Mouse (Mus musculus): ENCODE data around the gene Ccl27a. TPM values are rescaled to one million over a fixed set of nuclear protein-coding genes. Genes with fewer than 3 reads are reported as not detected.

Gene Ccl27a
- 8.4 to 14.2 TPM (median 11.9 TPM) in 4 replicates for total RNA-seq (2023; ENCODE audit: inconsistent age)

DNA sequence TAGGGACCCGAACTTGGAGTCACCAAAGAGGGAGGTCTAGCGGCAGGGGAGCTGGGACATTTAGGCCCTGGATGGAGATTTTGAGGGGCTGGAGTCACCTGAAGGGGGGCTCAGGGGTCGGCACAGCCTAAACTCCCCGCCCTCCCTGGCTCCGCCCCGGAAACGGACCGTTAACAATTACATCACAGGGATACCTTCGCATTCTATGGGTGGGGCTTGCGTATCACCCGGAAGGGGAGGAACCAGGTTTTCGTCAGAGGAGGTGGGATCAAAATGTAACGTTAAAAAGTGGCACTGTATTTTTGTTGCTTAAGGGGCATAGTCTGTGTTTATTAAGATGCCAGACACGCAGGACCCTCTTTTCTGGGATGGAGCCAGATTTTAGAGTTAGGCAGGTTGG is at the start of gene Ccl27a:
Gene Ccl27a (minus strand): TSS at position 246 of the 400 bp plus-strand sequence.

DNA sequence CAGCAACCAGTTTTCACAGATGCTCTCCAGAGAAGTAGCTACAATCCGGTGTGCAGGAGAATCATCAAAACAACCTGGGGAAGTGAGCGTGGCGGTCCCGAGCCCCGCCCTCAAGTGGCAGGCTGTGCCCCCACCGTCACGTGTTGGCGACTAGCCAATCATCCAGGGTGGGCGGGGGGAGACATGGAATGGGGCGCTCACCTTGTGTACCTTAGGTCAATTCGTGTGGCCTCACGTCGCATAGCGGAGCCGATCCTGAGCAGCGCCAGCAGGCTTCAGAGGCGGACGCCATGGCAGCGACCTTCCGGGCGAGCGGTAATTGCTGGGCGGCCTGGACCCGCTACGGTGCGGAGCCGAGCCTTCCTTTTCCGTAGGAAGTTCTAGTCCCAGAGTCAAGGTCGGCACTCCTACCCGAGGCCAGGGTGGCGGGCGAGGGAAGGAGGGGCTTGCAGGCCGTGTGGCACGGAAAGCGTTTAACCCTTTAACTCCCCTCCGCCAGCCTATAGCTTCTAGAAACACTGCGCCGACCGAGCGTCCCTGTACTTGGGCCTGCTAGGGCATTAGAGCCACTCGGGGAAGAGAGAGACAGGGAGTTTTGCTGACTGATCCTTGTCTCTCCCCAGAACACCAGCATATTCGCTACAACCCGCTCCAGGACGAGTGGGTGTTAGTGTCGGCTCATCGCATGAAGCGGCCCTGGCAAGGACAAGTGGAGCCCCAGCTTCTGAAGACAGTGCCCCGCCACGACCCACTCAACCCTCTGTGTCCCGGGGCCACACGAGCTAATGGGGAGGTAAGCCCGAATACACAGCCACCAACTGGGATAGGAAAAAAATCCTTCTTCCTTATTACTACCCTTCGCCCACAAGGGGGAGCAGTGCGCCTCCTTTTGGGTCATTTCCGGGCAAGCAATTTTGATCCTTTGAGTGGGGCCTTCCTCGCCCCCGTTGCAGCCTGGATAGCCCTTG is 18.4 kb downstream of the Ccl27a start, which contains the start of gene Sigmar1:
Gene Sigmar1 (minus strand): TSS at position 820 of the 968 bp plus-strand sequence.

GRCm38 (mm10) chr4:41754797-41755337 is 19.2 kb downstream of the Ccl27a start, which contains the start of gene Galt:
Gene Galt, plus strand, starts transcription at chr4:41755228.

DNA sequence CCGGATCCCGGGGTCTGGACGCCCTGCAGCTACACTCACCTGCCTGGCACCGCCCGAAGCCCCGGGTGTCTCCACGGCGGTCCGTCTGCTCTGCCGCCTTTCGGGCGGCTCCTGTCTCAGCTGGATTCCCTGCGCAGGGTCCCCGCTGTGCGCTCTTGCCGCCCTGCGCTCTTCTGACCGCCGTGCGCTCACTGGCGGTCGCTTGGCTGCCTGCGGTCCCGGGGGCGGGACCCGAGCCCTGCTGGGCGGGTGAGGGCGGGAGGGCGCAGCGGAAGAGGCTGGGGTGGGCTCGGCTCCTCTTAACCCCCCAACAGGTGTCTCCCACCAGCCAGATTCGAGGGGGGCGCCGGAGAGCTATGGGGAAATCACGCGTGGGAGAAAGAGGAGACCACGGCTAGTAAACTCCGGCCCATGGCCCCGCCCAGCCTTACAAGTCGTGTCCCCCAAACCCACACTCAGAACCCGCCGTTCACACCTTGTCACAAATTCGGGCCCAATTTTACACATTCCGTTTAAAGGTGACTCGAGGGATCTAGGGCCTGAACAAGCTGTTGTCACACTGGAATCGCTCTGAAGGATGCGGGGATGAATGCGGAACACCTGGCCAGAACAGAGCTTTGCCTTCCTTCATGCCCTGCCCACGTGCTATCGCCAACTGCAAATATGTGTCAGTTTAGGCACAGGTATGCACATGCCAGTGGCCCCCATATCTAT is 42.8 kb downstream of the Ccl27a start, which contains the start of gene Arid3c:
Gene Arid3c (minus strand): TSS at position 91 of the 714 bp plus-strand sequence.

DNA sequence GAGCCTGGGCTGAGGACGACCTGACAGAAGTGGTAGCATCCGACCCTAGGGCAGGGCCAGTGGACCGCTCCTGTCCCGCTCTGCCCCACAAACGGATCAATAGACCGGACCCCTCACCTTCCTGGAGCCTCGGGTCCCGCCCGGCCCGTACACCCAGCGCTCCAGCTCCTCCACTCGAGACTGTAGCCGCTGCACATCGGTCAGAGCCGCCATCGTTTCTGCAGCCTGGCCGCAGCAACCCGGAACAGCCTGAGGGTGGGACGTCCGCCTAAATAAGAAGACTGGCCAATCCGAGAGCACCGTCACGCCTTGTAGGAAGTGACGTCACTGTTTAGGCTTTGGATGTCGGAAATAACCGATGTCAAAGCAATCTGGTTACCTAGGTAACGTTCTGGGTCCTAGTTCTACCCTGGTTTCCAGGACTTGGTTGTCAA is 51.1 kb downstream of the Ccl27a start, which contains the start of gene Dctn3:
Gene Dctn3 (minus strand): TSS at position 253 of the 434 bp plus-strand sequence.

Other genes starting within 250 kb of the Ccl27a start
- gene Fam219a, start 204.7 kb downstream of the Ccl27a start, total RNA-seq (2023; ENCODE audit: inconsistent age) = 13.8 to 14.4 TPM (median 14.4 TPM) in 4 replicates
- not detected in 4 replicates for gene Dnaic1, start 204.5 kb downstream of the Ccl27a start, total RNA-seq (2023; ENCODE audit: inconsistent age)
- not detected in 4 replicates for gene Enho, start 133.9 kb downstream of the Ccl27a start, total RNA-seq (2023; ENCODE audit: inconsistent age)
- not detected in 4 replicates for gene Cntfr, start 77.2 kb downstream of the Ccl27a start, total RNA-seq (2023; ENCODE audit: inconsistent age)
- 13.9 to 18.6 TPM (median 15.3 TPM) in 4 replicates for gene Il11ra1, start 74.3 kb downstream of the Ccl27a start, total RNA-seq (2023; ENCODE audit: inconsistent age)
- 30.3 to 35.1 TPM (median 34.0 TPM) in 4 replicates for gene Rpp25l, start 60.7 kb downstream of the Ccl27a start, total RNA-seq (2023; ENCODE audit: inconsistent age)
- gene Dctn3, start 51.1 kb downstream of the Ccl27a start, total RNA-seq (2023; ENCODE audit: inconsistent age) = 50.6 to 69.0 TPM (median 61.6 TPM) in 4 replicates
- not detected in 4 replicates for gene Arid3c, start 43.1 kb downstream of the Ccl27a start, total RNA-seq (2023; ENCODE audit: inconsistent age)
- 52.6 to 62.3 TPM (median 55.4 TPM) in 4 replicates for gene Galt, start 19.0 kb downstream of the Ccl27a start, total RNA-seq (2023; ENCODE audit: inconsistent age)
- 16.1 to 19.6 TPM (median 18.2 TPM) in 4 replicates for gene Sigmar1, start 18.1 kb downstream of the Ccl27a start, total RNA-seq (2023; ENCODE audit: inconsistent age)
- not detected in 4 replicates for gene Gm21541, start 129.4 kb upstream of the Ccl27a start, total RNA-seq (2023; ENCODE audit: inconsistent age)
- 1.4 to 8.2 TPM (median 1.9 TPM) in 4 replicates for gene Gm20878, start 167.3 kb upstream of the Ccl27a start, total RNA-seq (2023; ENCODE audit: inconsistent age)
- gene Fam205a4, start 191.8 kb upstream of the Ccl27a start, total RNA-seq (2023; ENCODE audit: inconsistent age) = not detected in 4 replicates

Data from B cell, adult (primary cell).